Mouse (Mus musculus) R1 (cell line): ENCODE data around the gene Otp.

ENCODE experiments used
- DNase-seq: peaks from one replicate; pipeline ENCODE4 v3.0.0-alpha.2; 2018; ENCODE audit warnings: low read depth, low spot score

Gene Otp

GRCm38 (mm10) chr13:94873111-94874038 lies 2.0 kb upstream of the Otp start:
- peak; percentile 41 for DNase-seq

- DNase-seq = no peak
Observed at GRCm38 (mm10) chr13:94874039-94874425, 1.4 kb upstream of the Otp start.

- DNase-seq = peak; percentile 38
Observed at GRCm38 (mm10) chr13:94874656-94875395, 576 bp upstream of the Otp start.

GRCm38 (mm10) chr13:94876286-94877210 lies 1.1 kb downstream of the Otp start:
- DNase-seq = peak; percentile 40

- DNase-seq = peak; percentile 53
Observed at GRCm38 (mm10) chr13:94877211-94877590, 1.8 kb downstream of the Otp start.

- peak; percentile 46 for DNase-seq
Observed at GRCm38 (mm10) chr13:94877991-94878745, 2.8 kb downstream of the Otp start.

GRCm38 (mm10) chr13:94881201-94881600 lies 5.8 kb downstream of the Otp start:
- no peak for DNase-seq

GRCm38 (mm10) chr13:94882221-94882620 lies 6.8 kb downstream of the Otp start:
- DNase-seq = no peak

GRCm38 (mm10) chr13:94882711-94883145 lies 7.3 kb downstream of the Otp start:
- DNase-seq = peak; percentile 57

- peak; percentile 73 for DNase-seq
Observed at GRCm38 (mm10) chr13:94883163-94883965, 8.0 kb downstream of the Otp start.

GRCm38 (mm10) chr13:94883966-94884960 lies 8.9 kb downstream of the Otp start:
- peak; percentile 62 for DNase-seq

- DNase-seq = peak; percentile 53
Observed at GRCm38 (mm10) chr13:94885291-94886235, 10.2 kb downstream of the Otp start.

GRCm38 (mm10) chr13:94907841-94908240 lies 32.4 kb downstream of the Otp start:
- DNase-seq = peak; percentile 97

GRCm38 (mm10) chr13:94912961-94913360 lies 37.6 kb downstream of the Otp start:
- DNase-seq = peak; percentile 43

- no peak for DNase-seq
Observed at GRCm38 (mm10) chr13:94915654-94916053, 40.3 kb downstream of the Otp start.

- DNase-seq = no peak
Observed at GRCm38 (mm10) chr13:94928086-94928485, 52.7 kb downstream of the Otp start.
